Mouse (Mus musculus): ENCODE measurements around the gene Ccdc173.

The Ccdc173 gene

DNA sequence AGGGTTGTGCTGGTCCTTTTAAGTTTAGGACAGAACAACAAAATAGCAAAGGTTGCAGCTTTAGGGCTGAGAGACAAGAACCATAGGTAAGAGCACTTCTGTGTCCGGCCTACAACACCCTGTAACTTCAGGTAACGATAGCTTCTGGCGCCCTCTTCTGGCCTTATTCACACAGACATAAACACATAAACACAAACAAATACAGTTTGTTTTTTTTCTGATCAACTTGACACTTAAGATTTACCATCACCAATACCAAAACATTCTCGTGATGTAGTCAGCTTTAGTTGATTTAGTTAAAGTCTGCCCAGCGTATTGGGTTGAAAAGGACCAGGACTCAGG lies 10.6 kb downstream of the Ccdc173 start:
- DNase-seq, result peak; percentile 67

DNA sequence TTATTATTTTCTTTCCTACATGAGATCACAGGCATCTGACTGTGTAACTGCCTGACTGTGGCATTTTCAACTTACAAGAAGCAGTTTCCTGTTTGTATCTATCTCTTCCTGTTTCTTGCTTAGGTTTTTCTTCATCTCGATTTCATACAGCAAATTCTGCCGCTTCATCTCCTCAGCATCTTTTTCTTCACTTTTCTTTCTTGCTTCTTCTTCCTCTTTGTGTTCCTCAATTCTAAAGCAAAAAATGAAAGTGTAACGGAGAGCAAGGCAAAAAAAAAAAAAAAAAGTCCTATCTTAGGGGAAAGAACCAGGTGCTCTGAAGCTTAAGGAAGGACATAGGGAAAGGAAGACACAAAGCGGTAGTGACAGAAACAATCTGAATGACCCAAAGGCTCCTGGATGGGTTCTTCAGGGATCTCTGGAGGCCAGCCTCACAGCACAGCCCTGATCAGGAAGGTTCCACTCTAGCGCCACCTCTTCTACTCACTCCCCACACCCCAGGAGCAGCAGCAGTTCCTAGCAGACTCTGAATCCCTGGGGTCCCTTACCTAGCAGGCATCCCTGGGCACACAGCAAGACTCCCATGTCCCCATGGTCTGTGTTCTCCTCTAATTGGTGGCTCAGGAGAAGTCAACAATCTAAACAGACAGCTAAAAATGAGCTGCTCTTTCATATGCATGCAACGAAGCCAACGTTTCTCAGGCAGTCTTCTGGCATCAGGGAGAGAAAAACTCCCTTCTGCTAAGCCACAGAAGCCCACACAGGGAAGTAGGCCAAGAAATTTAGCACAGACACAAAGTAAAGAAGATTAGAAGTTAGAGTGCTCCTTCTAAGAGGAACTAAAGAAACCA lies 11.2 kb downstream of the Ccdc173 start:
- no peak for DNase-seq

DNA sequence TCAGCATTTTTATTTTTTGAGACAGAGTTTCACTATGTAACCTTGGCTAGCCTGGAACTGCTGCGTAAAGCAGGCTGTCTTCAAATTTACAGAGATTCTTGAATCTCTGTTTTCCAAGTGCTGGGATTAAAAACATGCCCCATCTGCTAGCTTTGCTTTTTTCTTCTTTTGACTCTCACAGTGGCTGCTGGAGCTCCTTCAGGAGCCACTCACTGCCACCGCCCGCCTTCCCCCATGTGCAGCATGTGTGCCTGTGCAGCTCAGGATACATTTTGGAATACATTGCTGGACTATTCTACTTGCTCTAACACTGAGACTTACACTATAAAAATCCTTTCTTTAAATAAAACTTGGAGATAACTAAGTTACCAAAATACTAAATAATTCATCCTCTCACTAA lies 16.0 kb downstream of the Ccdc173 start:
- DNase-seq, result no peak

DNA sequence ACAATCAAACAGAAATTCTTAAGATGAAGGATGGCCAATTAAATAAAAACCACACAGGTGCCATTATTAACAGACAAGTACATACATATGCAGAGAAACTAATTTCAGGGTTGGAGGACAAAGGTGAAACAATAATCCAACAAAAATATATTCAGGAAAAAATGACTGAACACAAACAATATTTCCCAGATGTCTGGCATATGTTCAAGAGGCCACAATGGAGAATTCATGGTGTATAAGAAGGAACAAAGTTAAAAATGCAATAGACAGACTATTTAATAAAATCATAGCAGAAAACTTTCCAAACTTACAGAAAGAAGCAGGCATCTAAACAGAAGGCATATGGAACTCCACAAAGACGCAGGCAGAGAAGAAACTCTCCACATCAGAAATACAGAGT lies 24.7 kb downstream of the Ccdc173 start:
- DNase-seq, result no peak

DNA sequence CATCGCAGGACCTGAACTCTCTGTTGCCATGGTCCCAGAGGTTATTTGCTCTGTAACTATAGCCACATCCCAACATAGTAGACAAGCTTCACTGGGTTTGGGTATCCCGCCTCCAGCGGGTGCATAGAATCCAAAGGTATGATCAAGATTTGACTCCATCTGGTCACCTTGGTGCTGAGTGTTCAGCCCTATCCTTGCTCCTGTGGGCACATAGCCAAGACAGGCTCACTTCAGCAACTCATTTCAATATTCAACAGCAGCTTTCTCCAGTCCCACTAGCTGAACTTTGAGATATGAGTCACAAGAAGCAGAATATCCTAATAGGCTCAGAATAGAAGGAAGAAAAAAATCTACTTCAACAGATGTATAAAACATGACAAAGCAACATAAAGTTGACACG lies 26.0 kb downstream of the Ccdc173 start:
- no peak for DNase-seq

DNA sequence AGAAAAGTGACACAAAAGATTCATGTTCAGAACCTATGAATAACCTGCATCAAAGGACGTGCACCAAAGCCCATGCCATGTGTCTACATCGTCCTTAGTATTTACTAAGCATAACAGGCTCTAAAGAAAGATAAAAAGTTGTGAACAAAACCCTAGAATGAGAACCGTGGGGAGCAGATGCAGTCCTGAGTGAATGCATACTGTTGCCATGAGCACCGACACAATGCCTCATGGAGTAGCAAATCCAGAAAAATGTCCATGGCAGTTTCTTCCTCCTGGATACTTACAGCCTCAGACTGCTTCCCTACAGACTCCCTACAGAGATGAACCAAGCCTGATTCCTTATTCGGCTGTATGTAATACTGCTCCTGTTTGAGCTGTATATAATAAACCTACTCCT lies 28.4 kb downstream of the Ccdc173 start:
- no peak for DNase-seq

DNA sequence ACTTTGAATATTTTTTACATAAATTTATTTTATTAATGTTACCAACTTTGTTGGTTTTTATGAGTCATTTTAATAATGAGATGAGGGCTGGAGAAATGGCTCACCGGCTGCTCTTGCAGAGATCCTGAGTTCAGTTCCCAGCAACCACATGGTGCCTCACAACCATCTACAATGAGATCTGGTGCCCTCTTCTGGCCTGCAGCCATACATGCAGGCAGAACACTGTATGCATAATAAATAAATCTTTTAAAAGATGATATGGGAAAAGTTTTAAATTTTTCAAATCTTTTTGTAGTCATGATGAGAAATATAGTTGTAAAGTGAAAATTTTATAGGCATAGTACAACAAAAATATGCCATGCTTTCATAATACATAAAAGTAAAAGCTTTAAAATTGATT lies 44.3 kb downstream of the Ccdc173 start:
- peak; percentile 14 for DNase-seq

DNA sequence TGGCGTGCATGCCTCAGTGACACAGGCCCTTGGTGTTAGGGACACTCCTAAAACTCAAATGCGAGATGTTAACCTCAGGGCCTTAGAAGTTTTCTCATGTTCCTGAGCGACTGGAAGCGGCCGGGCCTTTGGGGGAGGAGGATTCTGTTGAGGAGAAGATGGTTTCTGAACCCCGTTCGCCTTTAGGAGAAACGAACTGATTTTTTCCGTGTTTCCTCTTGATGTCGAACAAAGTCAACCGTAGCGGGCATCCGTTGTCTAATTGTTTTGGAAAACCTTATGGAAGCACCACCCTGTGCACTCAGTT lies 65.9 kb downstream of the Ccdc173 start:
- DNase-seq, result no peak

DNA sequence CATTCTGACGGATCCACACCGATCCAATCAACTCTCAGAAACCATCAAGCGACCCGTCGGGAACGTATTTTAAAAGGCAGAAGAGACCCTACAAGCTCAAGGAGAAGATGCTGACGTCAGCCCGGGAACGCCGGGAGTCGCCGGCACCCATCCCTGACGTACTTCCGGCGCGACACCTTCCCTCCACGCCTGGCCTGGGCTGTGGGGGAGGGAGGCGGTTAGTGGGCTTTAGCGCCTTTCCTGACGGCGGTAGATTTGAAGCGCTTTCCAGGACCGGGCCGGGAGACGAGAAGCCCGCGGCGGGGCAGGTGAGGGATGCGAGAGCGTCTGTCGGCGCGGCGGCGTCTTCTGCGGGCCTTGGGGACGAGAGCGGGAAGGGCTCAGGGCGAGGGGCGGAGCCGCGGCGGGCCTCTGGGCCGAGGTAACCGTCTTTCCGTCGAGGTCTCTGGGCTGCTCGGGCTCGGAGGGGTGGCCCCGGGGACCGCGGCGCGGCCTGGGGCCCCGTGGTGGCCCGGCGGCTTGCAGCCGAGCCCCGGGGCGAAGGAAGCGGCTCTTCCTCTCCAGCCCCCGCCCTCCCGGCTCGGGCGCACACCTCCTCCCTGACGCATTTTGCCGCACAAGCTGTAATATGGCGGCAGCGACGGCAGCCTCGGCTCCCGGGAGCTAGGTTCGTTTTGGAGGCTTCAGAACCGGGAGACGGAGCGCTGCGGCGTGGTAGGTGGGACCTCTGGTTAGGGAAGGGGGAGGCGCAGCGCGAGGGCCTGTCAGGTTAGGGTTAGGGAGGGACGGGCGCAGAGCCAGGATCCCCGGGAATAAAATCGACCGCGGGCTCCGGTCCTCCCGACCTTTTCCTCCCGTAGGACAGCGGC lies 66.5 kb downstream of the Ccdc173 start:
- peak; percentile 94 for DNase-seq

DNA sequence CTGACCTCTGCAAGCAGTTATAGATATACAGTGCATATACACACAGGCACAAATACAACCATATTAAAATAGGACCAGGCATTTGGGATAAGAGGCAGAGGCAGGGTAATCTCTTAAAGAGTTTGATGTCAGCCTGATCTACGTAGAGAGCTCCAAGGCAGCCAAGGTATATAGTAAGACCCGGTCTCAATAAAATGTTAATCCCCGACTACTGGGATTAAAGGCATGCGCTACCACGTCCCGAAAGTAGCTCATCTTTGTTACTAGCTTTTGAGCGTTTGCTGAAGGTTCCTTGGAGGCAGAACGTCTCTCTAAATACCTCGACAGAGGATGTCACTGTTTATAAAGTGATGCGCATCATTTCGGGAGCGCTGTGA lies 67.1 kb downstream of the Ccdc173 start, which contains the start of gene Ppig:
Ppig (plus strand) TSS at position 273 of the 377 bp plus-strand sequence.
- no peak for DNase-seq

DNA sequence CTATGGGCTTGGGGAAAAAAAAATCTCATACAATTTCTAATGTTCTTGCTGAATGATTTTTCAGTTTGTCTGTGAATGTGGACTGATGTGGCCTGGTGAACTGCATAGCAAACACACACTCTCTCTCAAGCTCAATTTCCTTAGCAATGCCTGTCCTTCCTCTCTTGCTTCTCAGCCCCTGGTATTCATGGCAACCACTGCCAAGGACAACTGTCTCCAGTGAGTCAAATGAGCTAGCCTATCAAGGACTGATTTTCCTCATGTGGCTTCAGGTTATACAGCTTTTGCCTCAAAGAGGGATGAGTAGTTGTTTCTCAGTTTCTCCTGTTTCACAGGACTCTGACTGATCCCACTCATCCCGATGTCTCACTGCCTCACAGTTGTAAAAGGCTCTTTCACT lies 70.3 kb downstream of the Ccdc173 start:
- DNase-seq, result no peak

DNA sequence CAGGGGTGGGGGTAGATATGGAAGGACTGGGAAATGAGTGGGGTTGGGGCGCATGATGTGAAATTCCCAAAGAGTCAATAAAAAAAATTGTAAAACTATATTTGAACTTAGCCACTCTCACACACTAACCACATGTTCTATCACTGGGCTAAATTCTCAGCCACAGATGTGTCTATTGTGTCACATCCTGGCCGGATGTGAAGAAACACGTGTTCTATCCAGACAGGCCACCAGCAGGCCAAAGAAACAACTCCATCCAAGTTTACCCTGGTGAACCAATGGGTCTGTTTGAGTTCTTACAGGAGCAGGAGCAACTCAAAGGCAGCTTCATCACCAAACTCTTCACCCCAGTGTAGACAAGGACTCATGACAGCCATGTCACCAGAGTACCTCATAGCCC lies 72.9 kb downstream of the Ccdc173 start:
- DNase-seq, result no peak

DNA sequence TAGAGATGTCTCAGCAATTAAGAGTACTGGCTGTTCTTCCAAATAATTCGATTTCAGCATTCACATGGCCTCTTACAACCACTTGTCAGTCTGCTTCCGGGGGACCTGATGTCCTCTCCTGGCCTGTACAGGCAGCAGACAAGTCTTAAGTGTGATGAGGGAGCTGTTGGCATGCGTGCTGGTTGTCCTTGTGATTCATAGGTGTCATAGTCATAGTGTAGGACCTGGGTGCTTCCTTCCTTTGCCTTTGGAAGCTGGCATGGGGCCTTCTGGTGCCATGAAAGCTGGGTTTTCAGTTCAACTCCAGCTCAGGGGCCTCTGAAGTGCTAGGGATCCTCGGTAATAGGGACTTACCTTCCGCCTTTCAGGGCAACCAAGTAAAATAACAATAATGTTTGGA lies 75.2 kb downstream of the Ccdc173 start:
- no peak for DNase-seq

DNA sequence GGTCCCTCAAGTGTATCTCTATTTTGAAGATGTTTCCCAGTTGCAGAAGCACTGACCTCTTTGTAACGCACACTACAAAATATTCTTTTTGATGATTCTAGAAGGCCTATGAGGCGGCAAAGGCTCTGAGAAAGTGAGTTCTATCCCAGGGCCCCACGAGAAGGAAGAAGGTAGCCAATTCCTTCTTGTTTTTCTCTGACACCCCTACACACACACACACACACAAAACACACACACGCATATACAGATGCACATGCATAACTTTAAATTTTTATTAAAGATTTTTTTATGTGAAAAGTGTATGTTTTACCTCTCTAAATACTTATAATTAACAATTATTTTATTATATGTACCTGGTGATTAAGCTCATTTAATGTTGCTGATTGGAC lies 75.8 kb downstream of the Ccdc173 start:
- no peak for DNase-seq

DNA sequence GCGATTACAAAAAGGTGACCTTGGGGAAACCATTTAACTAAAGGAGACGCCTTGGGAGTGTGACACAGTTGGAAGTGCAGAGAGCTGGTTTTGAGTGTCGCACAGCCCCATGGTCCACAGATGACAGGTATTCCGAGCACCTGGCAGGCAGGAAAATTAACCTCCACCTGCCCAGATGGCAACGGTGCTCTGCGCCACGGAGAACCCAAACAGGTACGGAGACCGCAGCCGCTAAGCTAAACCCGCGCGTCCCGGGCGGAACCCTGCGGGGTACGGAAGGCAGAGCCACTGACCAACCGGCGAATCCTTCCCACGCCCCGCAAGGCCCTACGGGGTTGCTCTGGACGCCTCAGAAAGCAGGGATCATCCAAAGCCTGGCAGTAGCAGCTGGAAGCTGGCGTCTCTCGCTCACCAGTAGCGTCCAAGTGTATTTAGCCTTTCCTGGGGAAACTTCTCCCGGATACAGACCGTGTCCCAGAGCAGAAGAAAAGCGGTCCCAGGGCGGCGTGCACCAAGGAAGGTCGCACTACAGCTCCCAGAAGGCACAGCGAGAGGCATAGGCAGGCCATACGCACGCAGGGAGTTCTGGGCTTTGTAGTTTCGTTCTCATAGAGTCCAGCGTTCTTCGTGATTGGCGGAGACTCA lies 76.3 kb downstream of the Ccdc173 start, which contains the start of gene Fastkd1:
Fastkd1 (minus strand) TSS at position 536 of the 645 bp plus-strand sequence.
- peak; percentile 97 for DNase-seq

DNA sequence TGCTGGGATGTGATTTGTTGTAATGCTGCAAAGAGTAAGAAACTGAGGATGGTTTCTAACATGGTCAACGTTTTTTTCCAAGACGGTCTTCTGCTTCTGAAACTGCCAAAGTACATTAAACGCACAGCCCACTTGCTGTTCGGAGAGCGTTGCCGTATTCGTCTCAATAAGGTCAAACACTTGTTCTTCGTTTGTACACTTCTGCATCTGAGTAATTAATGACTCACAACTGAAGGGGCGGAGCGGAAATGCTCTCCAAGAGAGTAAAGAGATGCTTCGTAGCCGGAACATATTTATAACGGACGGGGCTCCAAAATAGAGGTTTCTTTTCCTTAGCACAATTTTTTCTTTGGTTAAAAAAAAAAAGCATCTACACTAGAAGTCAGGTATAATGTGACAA lies 77.2 kb downstream of the Ccdc173 start:
- peak; percentile 21 for DNase-seq

Data from lung, postnatal 36 days (tissue).